Mouse (Mus musculus) hindbrain, embryonic 14.5 days (tissue): ENCODE data around the gene Ttc9c. TPM values are rescaled to one million over a fixed set of nuclear protein-coding genes. Genes with fewer than 3 reads are reported as not detected.
"Not testable (repeated sequence)": the region's sequence is repeated elsewhere in the genome, so short reads cannot be mapped to it uniquely, and the experiment has no call there.

ENCODE experiments used
- ATAC-seq: fragments of 200-750 bp; cut with Nextera tagmentation; 2 replicates; pipeline ENCODE4 v1.8.0; 2017; ENCODE audit warnings: moderate number of reproducible peaks, mild to moderate bottlenecking, moderate TSS enrichment, moderate library complexity; ENCODE audit not compliant: low FRiP score
- DNase-seq: peaks from one replicate; pipeline ENCODE4 v3.0.0-alpha.2; 2015; ENCODE audit warnings: low spot score
- H3K27ac ChIP-seq: fragments of 300-500 bp; sonication (generic); 2 replicates; pipeline ENCODE4 v1.5.1; 2014; ENCODE audit warnings: mild to moderate bottlenecking, moderate library complexity
- H3K27me3 ChIP-seq: fragments of 300-500 bp; sonication (generic); 2 replicates; pipeline ENCODE4 v1.6.1; 2014; ENCODE audit warnings: mild to moderate bottlenecking, low read length, mixed read lengths; ENCODE audit not compliant: control insufficient read depth, insufficient read depth
- H3K36me3 ChIP-seq: fragments of 300-500 bp; sonication (generic); replicated peaks from 2 replicates; pipeline ENCODE4 v1.6.1; 2014; ENCODE audit not compliant: control insufficient read depth, insufficient read depth
- H3K4me1 ChIP-seq: fragments of 300-500 bp; sonication (generic); replicated peaks from 2 replicates; pipeline ENCODE4 v1.6.1; 2014; ENCODE audit warnings: antibody characterized with exemption, low read length, mixed read lengths; ENCODE audit not compliant: control insufficient read depth, insufficient read depth
- H3K4me2 ChIP-seq: fragments of 300-500 bp; sonication (generic); replicated peaks from 2 replicates; pipeline ENCODE4 v1.6.1; 2014; ENCODE audit warnings: mild to moderate bottlenecking, moderate library complexity
- H3K4me3 ChIP-seq: fragments of 300-500 bp; sonication (generic); replicated peaks from 2 replicates; pipeline ENCODE4 v1.5.1; 2014; ENCODE audit warnings: mild to moderate bottlenecking, low read length
- H3K9ac ChIP-seq: fragments of 300-500 bp; sonication (generic); 2 replicates; pipeline ENCODE4 v1.6.1; 2014
- H3K9me3 ChIP-seq: fragments of 300-500 bp; sonication (generic); 2 replicates; pipeline ENCODE4 v1.6.1; 2016; ENCODE audit warnings: low read length; ENCODE audit not compliant: control insufficient read depth
- WGBS: fragments of 180-500 bp; shearing (Covaris S2); extraction: QIAGEN DNeasy Blood & Tissue Kit; methylation state at CpG from one replicate; pipeline ENCODE4 v1.1.7; 2014; 5-methylcytosine and 5-hydroxymethylcytosine counted together
- polyA plus RNA-seq: library from polyadenylated mRNA; unstranded; fragments of >200 nt; fragmentation: Nextera tagmentation; extraction: Ambion mirVana; gene quantifications from 2 replicates; pipeline ENCODE4 v1.2.1, GENCODE M21; 2014

Ttc9c gene
- polyA plus RNA-seq, 1 experiment from 2014 or later, result 46.9 TPM

GRCm38 (mm10) chr19:8844371-8845129, 25.4 kb upstream of the Ttc9c start:
- no peaks in the 10 kb centered on the region for H3K27me3 ChIP-seq
- 61% methylated on average over 5 of the region's 5 CpGs for WGBS
- no peak overlapping the region for H3K27ac ChIP-seq
- no peaks in the 10 kb centered on the region for H3K9me3 ChIP-seq
- DNase-seq (peak; percentile 85), ATAC-seq (no peak)
- peaks cover 65% of the 10 kb centered on the region for H3K36me3 ChIP-seq
- H3K4me2 ChIP-seq, result no peak overlapping the region
- H3K9ac ChIP-seq, result no peak overlapping the region
- H3K4me3 ChIP-seq, result no peak overlapping the region
- H3K4me1 ChIP-seq, result peaks cover 13% of the 10 kb centered on the region

- no peak for ATAC-seq
- H3K9me3 ChIP-seq, result no peaks in the 10 kb centered on the region
Measured at GRCm38 (mm10) chr19:8842961-8843360, 23.8 kb upstream of the Ttc9c start.

GRCm38 (mm10) chr19:8841012-8841411, 21.9 kb upstream of the Ttc9c start:
- WGBS, result 82% methylated on average over 7 of the region's 7 CpGs
- DNase-seq, result no peak
- peaks cover 13% of the 10 kb centered on the region for H3K4me1 ChIP-seq
- H3K36me3 ChIP-seq, result peaks cover 36% of the 10 kb centered on the region
- no peak for ATAC-seq
- peak overlapping the region; percentile 77 for H3K4me3 ChIP-seq
- peak overlapping the region; percentile 96; the same call in 1 of the 2 replicates for H3K27ac ChIP-seq
- peak overlapping the region; percentile 66 for H3K4me2 ChIP-seq
- no peaks in the 10 kb centered on the region for H3K27me3 ChIP-seq
- no peaks in the 10 kb centered on the region for H3K9me3 ChIP-seq
- H3K9ac ChIP-seq, result peak overlapping the region; percentile 94

More at GRCm38 (mm10) chr19:8842961-8843360, 23.8 kb upstream of the Ttc9c start:
- Histone ChIP-seq H3K36me3 (peaks cover 55% of the 10 kb centered on the region), H3K27ac (no peak overlapping the region), H3K4me2 (no peak overlapping the region), H3K27me3 (no peaks in the 10 kb centered on the region), H3K4me1 (peaks cover 13% of the 10 kb centered on the region), H3K4me3 (no peak overlapping the region), H3K9ac (no peak overlapping the region)
- WGBS, result 88% methylated on average over 6 of the region's 6 CpGs
- no peak for DNase-seq

- WGBS, result 13% methylated on average over 29 of the region's 29 CpGs
- Histone ChIP-seq H3K36me3 (peaks cover 34% of the 10 kb centered on the region), H3K4me3 (peak overlapping the region; percentile 77), H3K9me3 (no peaks in the 10 kb centered on the region), H3K4me2 (peak overlapping the region; percentile 66), H3K27me3 (no peaks in the 10 kb centered on the region), H3K27ac (peak overlapping the region; percentile 96), H3K9ac (peak overlapping the region; percentile 94), H3K4me1 (peaks cover 13% of the 10 kb centered on the region)
- ATAC-seq, result no peak
- peak; percentile 67 for DNase-seq
Measured at GRCm38 (mm10) chr19:8839908-8840791, 21.0 kb upstream of the Ttc9c start.

GRCm38 (mm10) chr19:8839103-8839907, 20.2 kb upstream of the Ttc9c start, which contains the start of gene Gng3:
TSS of gene Gng3 (minus strand) at chr19:8839194.
- Histone ChIP-seq H3K9me3 (no peaks in the 10 kb centered on the region), H3K36me3 (peaks cover 37% of the 10 kb centered on the region), H3K4me1 (peaks cover 13% of the 10 kb centered on the region), H3K27ac (peak within 1 kb of the TSS; percentile 96), H3K27me3 (no peaks in the 10 kb centered on the region), H3K4me3 (peak within 1 kb of the TSS; percentile 77), H3K9ac (peak within 1 kb of the TSS; percentile 94), H3K4me2 (peak within 1 kb of the TSS; percentile 66)
- ATAC-seq (peak; percentile 93), DNase-seq (peak; percentile 83)
- 29% methylated on average over 11 of the region's 11 CpGs for WGBS

- Histone ChIP-seq H3K4me2 (peak overlapping the region; percentile 66), H3K9ac (peak overlapping the region; percentile 94), H3K9me3 (no peaks in the 10 kb centered on the region), H3K4me3 (peak overlapping the region; percentile 77), H3K27me3 (no peaks in the 10 kb centered on the region), H3K36me3 (peaks cover 39% of the 10 kb centered on the region), H3K27ac (peak overlapping the region; percentile 96), H3K4me1 (peaks cover 13% of the 10 kb centered on the region)
- ATAC-seq (no peak), DNase-seq (peak; percentile 46)
- 11% methylated on average over 15 of the region's 15 CpGs for WGBS
Measured at GRCm38 (mm10) chr19:8838041-8838730, 19.1 kb upstream of the Ttc9c start.

- H3K9me3 ChIP-seq, result no peaks in the 10 kb centered on the region
- H3K4me1 ChIP-seq, result peaks cover 13% of the 10 kb centered on the region
- no peaks in the 10 kb centered on the region for H3K27me3 ChIP-seq
- DNase-seq (peak; percentile 83), ATAC-seq (peak; percentile 64)
- peak within 1 kb of the TSS; percentile 77 for H3K4me3 ChIP-seq
- peak within 1 kb of the TSS; percentile 96 for H3K27ac ChIP-seq
- under 1% methylated on average over 35 of the region's 38 CpGs for WGBS
- peak within 1 kb of the TSS; percentile 66 for H3K4me2 ChIP-seq
- H3K9ac ChIP-seq, result peak within 1 kb of the TSS; percentile 94
- peaks cover 41% of the 10 kb centered on the region for H3K36me3 ChIP-seq
Measured at GRCm38 (mm10) chr19:8837251-8837791, 18.2 kb upstream of the Ttc9c start, which contains the start of gene Bscl2. TSS of gene Bscl2 (plus strand) at chr19:8837467.

GRCm38 (mm10) chr19:8836327-8836726, 17.2 kb upstream of the Ttc9c start:
- not testable (repeated sequence) for ATAC-seq, DNase-seq, H3K9ac ChIP-seq, H3K9me3 ChIP-seq, H3K27me3 ChIP-seq
- 99% methylated on average over 10 of the region's 10 CpGs for WGBS
- peaks cover 45% of the 10 kb centered on the region for H3K36me3 ChIP-seq
- H3K27ac ChIP-seq, result peak overlapping the region; percentile 96; the same call in 1 of the 2 replicates
- H3K4me1 ChIP-seq, result peaks cover 13% of the 10 kb centered on the region
- H3K4me3 ChIP-seq, result peak overlapping the region; percentile 77; the same call in 1 of the 2 replicates
- H3K4me2 ChIP-seq, result peak overlapping the region; percentile 66; the same call in 1 of the 2 replicates
